8 mouse cellular contexts compared by ENCODE assay signal in genomic region chr6:4506106-4506505, GRCm38 (mm10). TPM values are rescaled to one million over a fixed set of nuclear protein-coding genes. Genes with fewer than 3 reads are reported as not detected.
A peak's percentile ranks its signal among the peaks of the same experiment; 100 is the strongest.
DNase-seq lines count a peak whose midpoint lies in the region; ATAC-seq and TF ChIP-seq lines count a peak whose summit lies in the region.

No protein-coding gene starts in this region.

- no peaks in the 10 kb centered on the region for H3K36me3 ChIP-seq in forebrain, embryonic 14.5 days (ENCODE audit: control insufficient read depth, insufficient read depth, low read length)
- H3K36me3 ChIP-seq in kidney, embryonic 16.5 days (ENCODE audit: insufficient read depth, low read length) = 0 out of 2 replicates have a peak, but pooled peaks cover 5% of the 10 kb centered on the region

- peaks cover 7% of the 10 kb centered on the region; the same call in 1 of the 2 replicates for H3K4me1 ChIP-seq in forebrain, embryonic 14.5 days (ENCODE audit: control insufficient read depth, insufficient read depth, low read length)
- H3K4me1 ChIP-seq in kidney, embryonic 16.5 days (ENCODE audit: insufficient read depth, low read length) = no peaks in the 10 kb centered on the region; the same call in 1 of the 2 replicates
- no peaks in the 10 kb centered on the region for H3K4me1 ChIP-seq in cerebellum, adult 2 months (ENCODE audit: control insufficient read depth, insufficient read depth, low read length)

- 6% methylated on average over 11 of the region's 11 CpGs for WGBS in forebrain, embryonic 14.5 days
- WGBS in kidney, embryonic 16.5 days = 7% methylated on average over 11 of the region's 11 CpGs
- 29% methylated on average over 11 of the region's 11 CpGs for WGBS in cerebellum, adult 2 months

- DNase-seq in gastrocnemius, adult 18-20 months (ENCODE audit: low spot score) = peak; percentile 46
- DNase-seq in gastrocnemius, postnatal 25 days = no peak
- no peak for DNase-seq in forebrain, embryonic 14.5 days (ENCODE audit: low spot score)
- DNase-seq in cerebellum, adult 2 months = no peak
- no peak for DNase-seq in spleen, adult 18-20 months
- no peak for DNase-seq in layer of hippocampus, postnatal 25 days (ENCODE audit: extremely low spot score in 1 of 2, low spot score in 1 of 2)

- H3K4me3 ChIP-seq in forebrain, embryonic 14.5 days (ENCODE audit: low read depth, low read length) = no peak overlapping the region
- H3K4me3 ChIP-seq in kidney, embryonic 16.5 days (ENCODE audit: low read length) = peak overlapping the region; percentile 49
- no peak overlapping the region for H3K4me3 ChIP-seq in cerebellum, adult 2 months (replicated peaks; ENCODE audit: insufficient read depth, low read depth, low read length)

- ATAC-seq in forebrain, embryonic 14.5 days = no peak
- ATAC-seq in kidney, embryonic 16.5 days (ENCODE audit: low FRiP score, low TSS enrichment) = 0 out of 2 replicates have a peak, but pooled peaks have one; percentile 28
- peak; percentile 41; the same call in 1 of the 2 replicates for ATAC-seq in megakaryocyte progenitor cell, adult 5-6 weeks (replicated peaks; ENCODE audit: poor library complexity)

- H3K9ac ChIP-seq in forebrain, embryonic 14.5 days (ENCODE audit: low read length) = no peak overlapping the region
- H3K9ac ChIP-seq in kidney, embryonic 16.5 days (replicated peaks; ENCODE audit: low read length) = peak overlapping the region; percentile 65

- 0 out of 2 replicates have a peak, but pooled peaks cover 3% of the 10 kb centered on the region for H3K27me3 ChIP-seq in forebrain, embryonic 14.5 days (replicated peaks; ENCODE audit: control insufficient read depth, insufficient read depth, low read length)
- H3K27me3 ChIP-seq in kidney, embryonic 16.5 days (ENCODE audit: insufficient read depth, low read length) = no peaks in the 10 kb centered on the region
- no peaks in the 10 kb centered on the region; the same call in 1 of the 2 replicates for H3K27me3 ChIP-seq in cerebellum, adult 2 months (ENCODE audit: control insufficient read depth, insufficient read depth, low read length)

- TF ChIP-seq CTCF in cerebellum, adult 2 months (IDR thresholded peaks at IDR 0.05; ENCODE audit: borderline replicate concordance, insufficient read depth, low read depth, low read length) = no peak

- TF ChIP-seq POLR2A in cerebellum, adult 2 months (IDR thresholded peaks at IDR 0.05; ENCODE audit: borderline replicate concordance, insufficient read depth, low read length) = no peak

- no peaks in the 10 kb centered on the region for H3K9me3 ChIP-seq in forebrain, embryonic 14.5 days (replicated peaks; ENCODE audit: control insufficient read depth, low read length)
- no peaks in the 10 kb centered on the region for H3K9me3 ChIP-seq in kidney, embryonic 16.5 days (ENCODE audit: low read length)

- H3K27ac ChIP-seq in forebrain, embryonic 14.5 days (ENCODE audit: low read depth, low read length) = no peak overlapping the region
- peak overlapping the region; percentile 61; the same call in 1 of the 2 replicates for H3K27ac ChIP-seq in kidney, embryonic 16.5 days (ENCODE audit: low read length)
- H3K27ac ChIP-seq in cerebellum, adult 2 months (ENCODE audit: insufficient read depth, low read length) = no peak overlapping the region

- peak overlapping the region; percentile 65 for H3K4me2 ChIP-seq in forebrain, embryonic 14.5 days (ENCODE audit: low read length)
- peak overlapping the region; percentile 71 for H3K4me2 ChIP-seq in kidney, embryonic 16.5 days (replicated peaks; ENCODE audit: low read depth, low read length)

RNA-seq across cellular contexts. Expression of gene Col1a2, which starts 1.5 kb away (rescaled TPM):
- 10 to 100 TPM; 67.9 to 81.6 TPM for total RNA-seq in gastrocnemius, adult 18-20 months (2021)
- total RNA-seq in gastrocnemius, postnatal 25 days (2021) = 100 to 1,000 TPM; 657 to 809 TPM
- polyA plus RNA-seq in forebrain, embryonic 14.5 days (2014; fragmentation: Nextera tagmentation; extraction: Ambion mirVana) = 32.8 and 57.9 TPM in 2 replicates
- polyA plus RNA-seq in kidney, embryonic 16.5 days (2015; fragmentation: Nextera tagmentation; extraction: Ambion mirVana) = 551 and 618 TPM in 2 replicates
- 0.15 TPM in 1 of 2 replicates, not detected in the other for total RNA-seq in megakaryocyte progenitor cell, adult 5-6 weeks (2015)
- not detected in 2 replicates for total RNA-seq in megakaryocyte progenitor cell, adult 5-6 weeks (2017)
- 9.0 and 11.6 TPM in 2 replicates for polyA plus RNA-seq in cerebellum, adult 2 months (2012; rRNA removed)
- 10 to 100 TPM; 17.0 to 18.9 TPM for total RNA-seq in layer of hippocampus, postnatal 25 days (2021)

Comparison
In these comparisons a context has a peak if more than half of its experiments do, and no peak if none do; other contexts are left out.
1. RNA of gene Col1a2, which starts 1.5 kb away (total RNA-seq): 657 to 809 TPM in gastrocnemius, postnatal 25 days, 67.9 to 81.6 TPM in gastrocnemius, adult 18-20 months and 17.0 to 18.9 TPM in layer of hippocampus, postnatal 25 days; 0.15 TPM in megakaryocyte progenitor cell, adult 5-6 weeks; every median in the first group is over 10 times any median in the second.